Mouse (Mus musculus): ENCODE measurements around the gene Tmem211.

GRCm38 (mm10) chr5:113179843-113180682 lies 46.6 kb upstream of the Tmem211 start:
- TF ChIP-seq CTCF (IDR thresholded peaks at IDR 0.05; ENCODE audit: borderline replicate concordance, insufficient read depth, low read length): peak; percentile 63; the same call in 1 of the 2 replicates
- TF ChIP-seq POLR2A (IDR thresholded peaks at IDR 0.05; ENCODE audit: low read depth, low read length): peak; percentile 50

Data from embryonic fibroblast, embryonic 13.5 days (primary cell).